ENCODE assay signal across 9 mouse cellular contexts in the genomic region with DNA sequence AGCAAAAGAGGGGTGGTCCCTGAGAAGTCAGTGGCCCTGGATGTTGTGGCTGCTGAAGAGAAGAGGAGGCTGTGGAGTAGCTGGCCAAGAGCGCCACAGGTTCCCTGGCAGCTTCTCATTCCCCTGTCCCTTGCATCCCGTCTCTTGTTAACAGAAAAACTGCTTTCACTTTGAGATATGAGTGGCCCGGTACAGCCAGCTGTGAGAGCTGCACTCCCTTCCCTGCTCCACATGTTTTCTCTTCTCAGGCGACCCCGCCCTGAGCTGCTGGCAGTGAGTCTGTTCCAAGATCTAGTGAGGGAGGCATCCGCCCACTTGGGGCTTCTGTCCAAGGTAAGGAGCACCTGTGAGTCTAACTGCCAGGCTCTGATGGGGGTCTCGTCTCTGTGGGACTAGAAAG. TPM values are rescaled to one million over a fixed set of nuclear protein-coding genes. Genes with fewer than 3 reads are reported as not detected.
DNase-seq lines count a peak whose midpoint lies in the region; ATAC-seq and TF ChIP-seq lines count a peak whose summit lies in the region.
"Not testable (repeated sequence)": the region's sequence is repeated elsewhere in the genome, so short reads cannot be mapped to it uniquely, and the experiment has no call there.
"Had no signal": no experiment of that assay in that cellular context is flagged by ENCODE, and none has a peak within 500 bp of the region (broad histone marks: within the 10 kb centered on the region; RNA-seq: fewer than 3 reads in every experiment).

No protein-coding gene starts in this region.

- TF ChIP-seq CTCF in C2C12 (IDR thresholded peaks at IDR 0.05; ENCODE audit: control insufficient read depth, insufficient read depth, insufficient read length); intestine, postnatal 0 days (IDR thresholded peaks at IDR 0.05; ENCODE audit: low read depth): not testable (repeated sequence)

- H3K9ac ChIP-seq in heart, embryonic 16.5 days (ENCODE audit: low read length); intestine, postnatal 0 days (ENCODE audit: low read depth, low read length); stomach, embryonic 16.5 days (ENCODE audit: low read length): not testable (repeated sequence)

- not testable (repeated sequence) for H3K27me3 ChIP-seq in C2C12 (ENCODE audit: control insufficient read depth, insufficient read depth, insufficient read length); heart, embryonic 16.5 days (ENCODE audit: control insufficient read depth, insufficient read depth, low read length); intestine, postnatal 0 days (replicated peaks; ENCODE audit: control insufficient read depth, insufficient read depth, low read length); stomach, embryonic 16.5 days (ENCODE audit: control insufficient read depth, insufficient read depth, low read length)

- peak; percentile 25 for DNase-seq in adrenal gland, postnatal 14 days
- DNase-seq in heart, adult 11 months = peak; percentile 98
- DNase-seq in kidney, postnatal 25 days = peak; percentile 13 to 65
- peak; percentile 53 for DNase-seq in lung, postnatal 25 days (ENCODE audit: low spot score)

- H3K36me3 ChIP-seq in C2C12 (ENCODE audit: control insufficient read depth, insufficient read depth); heart, embryonic 16.5 days (ENCODE audit: control insufficient read depth, insufficient read depth); intestine, postnatal 0 days (ENCODE audit: control insufficient read depth, insufficient read depth); stomach, embryonic 16.5 days (ENCODE audit: control insufficient read depth, insufficient read depth, low read length): not testable (repeated sequence)

- H3K27ac ChIP-seq in heart, embryonic 16.5 days (ENCODE audit: low read length); intestine, postnatal 0 days (ENCODE audit: low read depth, low read length); stomach, embryonic 16.5 days (ENCODE audit: low read length): not testable (repeated sequence)

- H3K79me3 ChIP-seq in C2C12 (ENCODE audit: low read depth) = not testable (repeated sequence)

- H3K9me3 ChIP-seq in heart, embryonic 16.5 days (replicated peaks; ENCODE audit: control insufficient read depth, low read length); intestine, postnatal 0 days (ENCODE audit: control insufficient read depth); stomach, embryonic 16.5 days (replicated peaks; ENCODE audit: control insufficient read depth, low read length): not testable (repeated sequence)

- WGBS in heart, embryonic 16.5 days = 26% methylated on average over 6 of the region's 7 CpGs
- WGBS in intestine, postnatal 0 days = 24% methylated on average over 6 of the region's 7 CpGs
- WGBS in stomach, embryonic 16.5 days = 30% methylated on average over 6 of the region's 7 CpGs

- H3K79me2 ChIP-seq in C2C12 (ENCODE audit: control insufficient read depth, insufficient read depth) = not testable (repeated sequence)

- not testable (repeated sequence) for H3K4me1 ChIP-seq in heart, embryonic 16.5 days (ENCODE audit: control insufficient read depth, insufficient read depth, low read length); intestine, postnatal 0 days (replicated peaks; ENCODE audit: control insufficient read depth, insufficient read depth, low read length); stomach, embryonic 16.5 days (ENCODE audit: control insufficient read depth, insufficient read depth, low read length)

- H3ac ChIP-seq in C2C12 (ENCODE audit: control insufficient read depth, insufficient read length, low read depth) = not testable (repeated sequence)

- not testable (repeated sequence) for ATAC-seq in heart, embryonic 16.5 days (replicated peaks; ENCODE audit: extremely low read depth, insufficient read depth, low FRiP score); intestine, postnatal 0 days; stomach, embryonic 16.5 days (ENCODE audit: insufficient read depth, low FRiP score)

- H3K4me2 ChIP-seq in heart, embryonic 16.5 days (ENCODE audit: low read depth, low read length) = 0 out of 2 replicates have a peak overlapping the region, but pooled peaks have one; percentile 15
- H3K4me2 ChIP-seq in intestine, postnatal 0 days (replicated peaks; ENCODE audit: low read depth) = peak overlapping the region; percentile 35; the same call in 1 of the 2 replicates
- peak overlapping the region; percentile 29; the same call in 1 of the 2 replicates for H3K4me2 ChIP-seq in stomach, embryonic 16.5 days (ENCODE audit: low read depth, low read length)

- not testable (repeated sequence) for H3K4me3 ChIP-seq in C2C12 (ENCODE audit: insufficient read depth, poor library complexity, severe bottlenecking); heart, embryonic 16.5 days (ENCODE audit: low read length); intestine, postnatal 0 days (ENCODE audit: low read depth, low read length); stomach, embryonic 16.5 days (replicated peaks; ENCODE audit: low read length)

TF ChIP-seq in C2C12, 6 proteins besides CTCF, POLR2A, EP300 and RAD21:
- TF ChIP-seq MAX (IDR thresholded peaks at IDR 0.05) = peak; percentile 17

RNA-seq across cellular contexts. Expression of a gene that starts 16.9 kb away (rescaled TPM):
- 27.6 TPM for polyA plus RNA-seq in C2C12 (2012; fragmentation: generic; extraction: Trizol)
- total RNA-seq in adrenal gland, postnatal 14 days (2021) = 10.1 and 12.5 TPM in 2 replicates
- 1.3 TPM in 2 replicates for polyA plus RNA-seq in heart, embryonic 16.5 days (2015; fragmentation: Nextera tagmentation; extraction: Ambion mirVana)
- 8.1 and 8.6 TPM in 2 replicates for polyA plus RNA-seq in intestine, postnatal 0 days (2015; fragmentation: Nextera tagmentation; extraction: Ambion mirVana)
- 15.3 and 16.9 TPM in 2 replicates for polyA plus RNA-seq in stomach, embryonic 16.5 days (2015; fragmentation: Nextera tagmentation; extraction: Ambion mirVana)
- polyA plus RNA-seq: inflammation-experienced regulatory T-cells, adult 6 months had no signal

Comparison
In these comparisons a context has a peak if more than half of its experiments do, and no peak if none do; other contexts are left out.
1. DNase-seq: peak in every context shown above with its lines; median percentile 98 in heart, adult 11 months; 53 in lung, postnatal 25 days; 39 in kidney, postnatal 25 days; 25 in adrenal gland, postnatal 14 days.